ENCODE assay signal across 19 mouse cellular contexts in the genomic region with DNA sequence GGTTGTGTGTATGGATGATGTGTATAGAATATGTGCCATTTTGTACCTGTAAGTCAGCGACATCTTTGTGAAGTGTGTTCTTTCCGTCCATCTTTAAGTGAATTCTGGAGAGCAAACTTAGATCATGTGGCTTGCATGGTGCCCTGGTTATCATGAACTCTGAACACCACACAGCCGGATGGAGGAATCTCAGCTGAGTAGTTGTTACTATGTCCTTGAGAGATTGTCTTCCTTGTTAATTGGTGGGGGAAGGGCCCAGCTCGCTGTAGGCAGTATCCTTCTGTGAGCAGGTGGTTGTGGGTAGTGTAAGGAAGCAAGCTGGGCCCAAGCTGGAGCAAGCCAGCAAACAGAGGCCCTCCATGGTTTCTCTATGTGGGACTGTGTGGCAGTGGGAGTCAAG.
DNase-seq lines count a peak whose midpoint lies in the region; ATAC-seq lines count a peak whose summit lies in the region.
"Had no signal": no experiment of that assay in that cellular context is flagged by ENCODE, and none has a peak within 500 bp of the region (broad histone marks: within the 10 kb centered on the region; RNA-seq: fewer than 3 reads in every experiment).

No protein-coding gene starts in this region.

- H3K4me3 ChIP-seq in embryonic facial prominence, embryonic 10.5 days, result no peak overlapping the region
- no peak overlapping the region for H3K4me3 ChIP-seq in intestine, embryonic 16.5 days (ENCODE audit: low read length)
- H3K4me3 ChIP-seq: embryonic facial prominence, embryonic 12.5 days; forebrain, embryonic 12.5 days had no signal

- intact Hi-C loops in heart, postnatal 36 days (cut with DNase I), result no loop called here

- ATAC-seq in intestine, embryonic 16.5 days, result peak; percentile 67
- ATAC-seq: forebrain, embryonic 14.5 days; forebrain, postnatal 0 days had no signal

- no peak overlapping the region for H3K4me2 ChIP-seq in intestine, embryonic 16.5 days (ENCODE audit: low read depth, low read length)
- H3K4me2 ChIP-seq: embryonic facial prominence, embryonic 12.5 days; forebrain, embryonic 12.5 days had no signal

- DNase-seq in heart, adult 11 months, result peak; percentile 36
- DNase-seq in heart, postnatal 36 days, result no peak
- DNase-seq in embryonic facial prominence, embryonic 10.5 days (ENCODE audit: low spot score), result no peak
- DNase-seq in lung, adult 18-20 months, result no peak
- DNase-seq: adrenal gland, adult 2 months; adrenal gland, postnatal 10 days; adrenal gland, postnatal 25 days; cerebellum, adult 11 months; cerebellum, adult 18-20 months; cerebellum, adult 8-10 months; cerebellum, adult 9-11 months; cerebellum, postnatal 14 days; cerebellum, postnatal 36 days; embryo, embryonic 11 days; forebrain, postnatal 0 days had no signal

- peaks cover 37% of the 10 kb centered on the region for H3K4me1 ChIP-seq in embryonic facial prominence, embryonic 10.5 days
- H3K4me1 ChIP-seq in intestine, embryonic 16.5 days (ENCODE audit: control insufficient read depth, insufficient read depth, low read length), result no peaks in the 10 kb centered on the region

- peaks cover 66% of the 10 kb centered on the region for H3K27me3 ChIP-seq in embryonic facial prominence, embryonic 10.5 days (replicated peaks; ENCODE audit: low read depth, poor library complexity, severe bottlenecking)
- no peaks in the 10 kb centered on the region for H3K27me3 ChIP-seq in intestine, embryonic 16.5 days (replicated peaks; ENCODE audit: control insufficient read depth, insufficient read depth, low read length)
- H3K27me3 ChIP-seq: embryonic facial prominence, embryonic 12.5 days had no signal

- WGBS in embryonic facial prominence, embryonic 10.5 days, result 75% methylated on average over 4 of the region's 4 CpGs
- 62% methylated on average over 4 of the region's 4 CpGs for WGBS in intestine, embryonic 16.5 days

- H3K27ac ChIP-seq in embryonic facial prominence, embryonic 10.5 days (replicated peaks), result 0 out of 2 replicates have a peak overlapping the region, but pooled peaks have one; percentile 2
- no peak overlapping the region for H3K27ac ChIP-seq in intestine, embryonic 16.5 days (ENCODE audit: low read length)
- H3K27ac ChIP-seq: embryonic facial prominence, embryonic 12.5 days; forebrain, embryonic 12.5 days had no signal

- no peak overlapping the region for H3K9ac ChIP-seq in intestine, embryonic 16.5 days (ENCODE audit: low read depth, low read length)
- H3K9ac ChIP-seq: embryonic facial prominence, embryonic 12.5 days; forebrain, embryonic 12.5 days; forebrain, postnatal 0 days had no signal

- no peaks in the 10 kb centered on the region for H3K36me3 ChIP-seq in embryonic facial prominence, embryonic 10.5 days (replicated peaks)
- no peaks in the 10 kb centered on the region for H3K36me3 ChIP-seq in intestine, embryonic 16.5 days (ENCODE audit: control insufficient read depth, insufficient read depth, low read length)
- H3K36me3 ChIP-seq: embryonic facial prominence, embryonic 12.5 days; forebrain, embryonic 12.5 days had no signal

- H3K9me3 ChIP-seq in embryonic facial prominence, embryonic 10.5 days, result no peaks in the 10 kb centered on the region
- H3K9me3 ChIP-seq in intestine, embryonic 16.5 days (ENCODE audit: control insufficient read depth, low read length), result no peaks in the 10 kb centered on the region; the same call in 1 of the 2 replicates
- H3K9me3 ChIP-seq: embryonic facial prominence, embryonic 12.5 days; forebrain, embryonic 12.5 days had no signal
